Mouse (Mus musculus): Measurements from ENCODE around the gene Kdm5b.
A peak's percentile ranks its signal among the peaks of the same experiment; 100 is the strongest.

The Kdm5b gene

DNA sequence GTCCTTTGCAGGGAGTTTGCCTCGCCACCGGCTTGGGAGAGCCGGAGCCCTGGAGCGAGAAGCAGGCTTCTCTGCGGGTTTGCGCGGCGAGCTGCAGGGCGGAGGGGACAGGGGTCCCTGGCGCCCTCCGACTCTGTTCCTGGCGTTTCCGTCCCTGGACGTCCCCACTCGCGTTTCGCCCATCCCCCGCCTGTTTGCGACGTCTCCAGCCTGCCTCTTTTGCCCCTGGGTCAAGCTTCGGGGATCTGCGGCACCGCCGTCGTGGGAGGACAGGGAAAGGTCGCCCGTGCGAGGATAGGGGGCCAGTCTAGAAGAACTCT is 87.0 kb downstream of the Kdm5b start:
- peak; percentile 53 for DNase-seq (ENCODE audit: low spot score)

DNA sequence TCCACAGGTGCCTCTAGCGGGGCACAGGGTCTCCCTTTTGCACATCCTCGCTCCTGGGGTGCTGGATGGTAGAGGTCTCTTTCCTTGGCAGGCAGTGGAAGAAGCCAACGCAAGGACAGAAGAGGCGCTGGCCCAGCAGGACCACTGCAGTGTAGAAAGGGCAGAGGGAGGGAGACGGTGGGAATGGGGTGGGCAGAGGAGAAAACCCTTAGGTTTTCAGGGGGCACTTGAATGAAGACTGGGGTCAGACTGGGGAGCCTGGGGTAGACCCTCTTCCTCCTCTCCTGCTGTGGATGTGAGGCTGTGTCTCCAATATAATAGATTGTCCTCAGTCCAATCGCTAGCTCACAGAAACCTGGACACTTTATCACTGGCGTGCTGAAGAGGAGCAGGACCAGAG is 87.6 kb downstream of the Kdm5b start:
- no peak for DNase-seq (ENCODE audit: low spot score)

DNA sequence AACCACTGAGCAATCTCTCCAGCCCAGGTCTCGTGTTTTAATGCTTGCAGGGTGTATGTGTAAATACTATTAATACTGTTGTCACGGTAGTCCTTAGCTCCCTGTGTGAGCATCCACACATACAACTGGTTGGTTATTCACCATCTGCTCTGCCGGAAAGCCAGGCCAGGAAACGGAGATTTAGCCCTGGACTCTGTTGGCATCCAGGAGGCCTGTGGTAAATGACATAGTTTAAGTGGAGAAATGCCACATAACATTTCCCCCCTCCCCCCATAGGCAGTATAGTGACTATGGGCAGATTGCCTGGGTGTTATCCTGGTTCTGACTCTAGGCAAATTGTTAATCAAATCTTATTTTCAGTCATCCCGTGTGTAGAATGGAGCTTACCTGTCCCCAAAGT is 90.8 kb downstream of the Kdm5b start:
- DNase-seq (ENCODE audit: low spot score) = no peak

DNA sequence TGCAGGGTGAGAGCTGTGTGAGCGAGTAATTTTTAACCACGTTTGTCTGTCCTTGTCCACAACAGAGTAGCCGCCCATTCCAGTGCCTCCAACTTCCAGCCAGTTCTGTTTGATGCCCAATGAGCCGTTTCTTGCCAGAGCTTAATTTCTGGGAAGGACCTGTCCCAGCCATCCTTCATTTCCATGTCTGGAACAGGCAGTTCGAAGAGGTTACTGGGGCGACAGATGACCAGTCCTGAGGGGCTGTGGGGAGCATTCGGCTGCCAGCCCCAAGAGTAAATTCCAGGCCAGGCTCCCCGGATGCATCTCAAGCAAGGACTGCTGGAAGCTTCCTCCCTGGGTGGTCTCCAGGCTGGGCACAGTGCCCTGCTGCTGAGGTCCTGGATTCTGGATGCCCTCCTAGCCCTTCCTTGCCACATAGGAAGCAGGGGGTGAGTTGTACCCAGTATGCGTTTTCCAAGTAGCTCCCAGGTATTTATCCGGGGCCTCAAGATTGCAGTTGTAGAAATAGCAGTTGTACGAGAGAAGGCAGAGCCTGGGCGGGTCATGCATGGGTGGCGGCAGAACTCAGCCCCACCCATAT is 91.4 kb downstream of the Kdm5b start:
- DNase-seq (ENCODE audit: low spot score) = no peak

DNA sequence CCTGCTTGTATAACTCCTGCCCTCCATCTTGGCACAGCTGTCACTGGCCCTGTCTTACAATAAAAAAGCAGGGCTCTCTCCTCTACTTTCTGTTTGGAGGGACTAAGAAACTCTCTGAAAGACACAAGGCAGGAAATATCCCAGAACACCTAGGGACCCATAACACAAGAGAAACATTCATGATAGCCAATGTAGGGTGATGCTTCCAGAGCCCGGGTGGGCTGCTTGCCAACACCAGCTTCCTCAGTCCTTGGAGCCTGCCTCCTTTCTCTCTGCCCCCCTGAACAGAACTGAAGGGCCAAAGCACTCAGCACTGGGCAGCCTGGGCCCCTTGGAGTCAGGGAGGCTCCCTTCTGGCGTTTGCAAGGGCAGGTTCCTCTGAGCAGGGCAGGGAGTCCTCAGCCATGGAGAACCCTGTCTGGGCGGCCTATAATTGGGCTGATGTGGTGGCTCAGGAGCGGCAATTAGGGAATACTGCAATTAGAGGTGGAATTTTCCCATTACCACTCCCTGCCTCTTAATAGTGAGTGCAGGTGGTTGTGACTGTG is 92.0 kb downstream of the Kdm5b start:
- DNase-seq (ENCODE audit: low spot score) = peak; percentile 55

DNA sequence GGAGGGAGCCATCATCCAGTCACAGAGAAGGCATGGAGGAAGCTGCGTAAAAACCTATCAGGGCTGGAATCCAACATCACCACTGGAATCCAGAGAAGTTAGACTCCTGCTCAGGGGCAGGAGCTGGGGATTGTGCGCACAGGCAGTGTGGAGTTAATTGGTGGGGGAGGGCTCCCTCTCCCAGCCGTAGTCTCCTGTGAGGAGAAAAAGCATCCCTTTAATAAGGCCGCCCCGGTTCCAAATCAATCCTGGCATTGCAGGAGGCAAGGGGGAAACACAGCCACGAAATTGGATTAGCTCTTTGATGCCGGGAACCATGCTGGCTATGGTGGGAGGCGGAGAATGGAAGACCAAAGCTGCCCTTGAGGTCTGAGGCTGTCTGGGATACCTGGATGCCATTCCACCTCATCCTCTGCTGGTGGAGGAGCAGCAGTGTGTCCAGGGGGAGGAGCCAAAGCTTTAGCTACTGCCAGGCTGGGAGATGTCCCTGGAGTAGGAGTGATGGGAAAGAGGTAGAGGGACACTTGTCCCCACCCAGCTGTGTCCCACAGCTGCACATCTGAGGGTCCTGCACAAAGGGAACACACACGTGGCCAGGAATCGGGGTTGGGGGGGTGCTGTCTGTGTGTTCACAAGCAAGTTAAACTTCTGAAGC is 93.8 kb downstream of the Kdm5b start:
- DNase-seq (ENCODE audit: low spot score) = no peak

DNA sequence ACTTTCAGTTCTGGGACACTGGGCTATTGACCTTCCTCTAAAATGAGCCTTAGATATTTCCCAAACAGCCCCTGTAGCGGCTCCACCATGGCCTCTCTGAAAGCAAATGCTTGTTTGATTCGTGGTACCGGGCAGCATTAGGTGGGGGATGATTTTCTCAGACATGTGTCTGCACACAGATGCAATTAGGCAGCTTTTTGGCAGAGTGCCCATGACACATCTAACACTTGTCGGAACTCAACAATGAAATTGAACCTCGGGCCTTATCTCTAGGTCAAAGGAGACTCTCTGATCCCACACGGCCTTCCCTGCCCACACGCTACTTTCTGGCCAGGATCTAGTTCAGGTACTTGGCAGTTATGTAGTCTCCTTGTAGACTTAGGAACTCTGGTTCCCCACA is 98.9 kb downstream of the Kdm5b start:
- no peak for DNase-seq (ENCODE audit: low spot score)

DNA sequence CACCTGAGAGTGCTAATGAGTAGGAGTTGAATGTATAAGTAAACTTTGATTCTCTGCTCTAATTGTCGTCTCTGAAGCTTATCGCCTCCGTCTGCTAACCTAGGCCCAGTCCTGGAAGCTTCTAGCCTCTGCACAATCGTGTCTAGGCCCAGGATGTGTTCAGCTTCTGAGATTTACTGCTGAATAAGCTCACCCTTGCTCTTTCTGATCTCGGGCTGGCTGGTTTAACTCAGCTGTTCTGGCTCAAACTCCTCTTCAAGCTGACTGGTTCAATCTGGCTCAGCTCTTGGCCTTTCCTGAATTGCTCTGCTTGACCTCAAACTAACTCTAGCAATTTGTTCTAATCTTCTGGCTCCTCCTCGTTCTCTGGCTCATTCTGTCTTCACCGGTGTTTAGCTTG is 100.2 kb downstream of the Kdm5b start:
- no peak for DNase-seq (ENCODE audit: low spot score)

DNA sequence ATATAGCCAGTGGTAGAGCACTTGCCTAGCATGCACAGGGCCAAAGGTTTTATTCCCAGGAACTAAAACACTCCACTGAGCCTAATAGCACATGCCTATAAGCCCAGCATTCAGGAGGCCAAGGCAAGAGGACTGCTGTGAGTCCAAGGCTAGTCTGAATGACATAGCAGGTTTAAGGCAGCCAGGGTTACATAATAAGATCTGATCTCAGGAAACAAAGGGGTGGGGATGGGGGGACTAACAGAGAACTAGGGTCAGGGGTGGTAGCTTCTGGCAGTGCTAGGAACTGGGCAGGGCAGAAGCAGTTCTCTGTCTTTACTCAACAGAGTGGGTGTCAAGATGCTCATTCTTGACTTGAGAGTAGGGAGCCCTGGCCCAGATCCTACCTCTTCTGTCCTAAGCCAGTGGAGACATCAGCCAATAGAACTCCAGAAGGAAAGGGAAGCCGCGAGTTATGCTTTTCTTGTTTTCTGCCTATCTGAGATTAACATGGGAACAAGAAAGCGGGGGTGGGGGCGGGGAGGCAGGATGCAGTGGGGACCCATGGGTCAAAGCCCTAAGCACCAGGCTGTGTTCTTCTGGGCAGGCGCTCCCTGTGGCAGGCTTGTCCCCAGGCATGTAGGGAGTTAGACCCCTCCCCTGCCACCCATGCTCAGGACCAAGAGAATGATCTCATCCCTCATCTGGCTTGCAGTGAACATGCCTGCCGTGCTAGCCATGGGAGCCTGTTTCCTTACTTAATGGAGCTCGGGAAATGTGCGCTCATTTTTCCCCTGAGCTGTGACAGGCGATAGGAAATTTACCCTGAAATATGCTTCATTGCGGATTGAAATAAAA is 111.5 kb downstream of the Kdm5b start:
- no peak for DNase-seq (ENCODE audit: low spot score)

DNA sequence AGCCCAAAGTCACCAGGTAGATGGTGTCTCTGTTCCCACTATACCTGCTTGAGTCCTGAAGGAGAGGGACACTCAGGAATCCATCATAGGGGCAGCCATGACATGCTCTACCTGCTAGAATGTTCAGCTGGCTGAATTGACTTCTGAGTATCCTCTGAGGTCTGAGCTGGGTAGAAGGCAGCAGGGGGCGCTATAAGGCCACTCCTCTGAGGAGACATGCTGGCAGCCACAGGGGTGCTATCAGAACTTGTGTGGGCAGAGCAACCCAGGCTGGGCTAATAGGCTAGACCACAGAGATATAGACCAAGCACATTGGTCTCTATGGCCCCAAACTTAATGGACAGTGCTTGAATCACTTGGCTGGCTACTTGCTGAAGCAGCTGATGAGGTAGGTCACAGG is 114.3 kb downstream of the Kdm5b start:
- DNase-seq (ENCODE audit: low spot score) = peak; percentile 56

DNA sequence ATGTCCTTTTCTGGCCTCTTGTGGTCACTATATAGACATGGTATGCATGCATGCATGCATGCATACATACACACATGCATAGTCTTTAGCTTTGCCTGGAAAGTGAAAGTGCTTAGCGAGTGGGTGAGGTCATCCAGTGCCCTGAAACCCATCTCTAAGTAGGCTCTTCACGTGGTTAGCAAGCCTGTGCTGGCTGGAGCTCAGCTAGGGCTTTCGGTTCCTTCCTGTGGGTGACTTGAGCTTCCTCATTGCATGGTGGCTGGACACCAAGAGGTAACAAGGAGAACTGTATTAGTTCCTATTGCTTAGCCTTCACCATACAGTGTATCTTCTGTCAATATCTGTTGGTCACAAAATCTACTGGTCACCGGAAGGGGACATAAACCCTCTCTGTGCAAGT is 119.5 kb downstream of the Kdm5b start:
- DNase-seq (ENCODE audit: low spot score) = no peak

DNA sequence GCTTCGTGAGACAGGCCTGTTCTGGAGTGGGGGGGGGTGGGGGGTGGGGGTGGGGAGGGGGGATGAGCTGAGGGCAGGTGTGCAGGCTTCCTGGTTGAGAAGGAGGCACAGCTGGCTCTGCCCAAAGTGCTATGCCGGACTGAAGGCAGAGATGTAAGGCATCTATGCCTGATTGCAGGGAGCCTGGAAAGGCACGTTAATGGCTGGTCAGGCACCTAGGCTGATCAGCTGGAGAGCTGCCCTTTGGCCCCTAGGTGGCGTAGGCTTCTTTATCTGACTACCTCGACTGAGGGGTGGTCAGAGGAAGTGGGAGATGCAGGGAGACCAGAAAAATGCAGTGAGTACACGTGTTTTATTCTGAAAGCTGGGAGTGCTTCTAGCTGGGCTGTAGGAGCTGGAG is 120.6 kb downstream of the Kdm5b start:
- no peak for DNase-seq (ENCODE audit: low spot score)

DNA sequence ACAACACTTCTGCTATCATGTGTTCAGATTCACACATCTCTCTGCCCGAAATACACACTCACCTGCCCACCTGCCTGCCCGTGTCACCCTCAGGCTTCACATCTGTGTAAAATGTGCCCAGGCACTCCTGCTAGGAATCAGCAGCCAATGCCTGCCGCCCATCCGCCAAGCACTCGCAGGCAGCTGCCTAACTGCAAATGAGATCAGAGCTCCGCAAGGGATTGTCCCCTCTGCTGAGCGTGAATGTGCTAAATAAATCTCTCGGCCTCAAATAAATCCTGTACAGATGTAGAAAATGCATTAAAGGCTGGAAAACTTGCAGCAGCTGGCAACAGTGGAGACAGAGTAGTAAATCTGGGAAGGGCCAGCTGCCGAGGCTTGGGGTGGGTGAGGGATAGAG is 122.5 kb downstream of the Kdm5b start:
- DNase-seq (ENCODE audit: low spot score) = no peak
